Mouse (Mus musculus): ENCODE measurements around the gene Arsb. TPM values are rescaled to one million over a fixed set of nuclear protein-coding genes. Genes with fewer than 3 reads are reported as not detected.
A peak's percentile ranks its signal among the peaks of the same experiment; 100 is the strongest.

The Arsb gene
- total RNA-seq, 2 experiments from 2014 or later = 7.9 to 28.5 TPM

GRCm38 (mm10) chr13:93912326-93912915 lies 141.0 kb downstream of the Arsb start:
- no peak for ATAC-seq (replicated peaks; ENCODE audit: low FRiP score, poor library complexity, severe bottlenecking)

GRCm38 (mm10) chr13:93914206-93914605 lies 142.8 kb downstream of the Arsb start:
- no peak for ATAC-seq (replicated peaks; ENCODE audit: low FRiP score, poor library complexity, severe bottlenecking)

GRCm38 (mm10) chr13:93915641-93916570 lies 144.5 kb downstream of the Arsb start:
- ATAC-seq (replicated peaks; ENCODE audit: low FRiP score, poor library complexity, severe bottlenecking) = no peak

- no peak for ATAC-seq (replicated peaks; ENCODE audit: low FRiP score, poor library complexity, severe bottlenecking)
These were observed 148.1 kb downstream of the Arsb start for GRCm38 (mm10) chr13:93919536-93919935.

GRCm38 (mm10) chr13:93920080-93920785 lies 148.8 kb downstream of the Arsb start:
- ATAC-seq (replicated peaks; ENCODE audit: low FRiP score, poor library complexity, severe bottlenecking) = no peak

GRCm38 (mm10) chr13:93920786-93921300 lies 149.4 kb downstream of the Arsb start:
- ATAC-seq (replicated peaks; ENCODE audit: low FRiP score, poor library complexity, severe bottlenecking) = no peak

- no peak for ATAC-seq (replicated peaks; ENCODE audit: low FRiP score, poor library complexity, severe bottlenecking)
These were observed 150.6 kb downstream of the Arsb start for GRCm38 (mm10) chr13:93921831-93922565.

- ATAC-seq (replicated peaks; ENCODE audit: low FRiP score, poor library complexity, severe bottlenecking) = no peak
These were observed 151.1 kb downstream of the Arsb start for GRCm38 (mm10) chr13:93922566-93922910.

- no peak for ATAC-seq (replicated peaks; ENCODE audit: low FRiP score, poor library complexity, severe bottlenecking)
These were observed 153.5 kb downstream of the Arsb start for GRCm38 (mm10) chr13:93924735-93925432.

- ATAC-seq (replicated peaks; ENCODE audit: low FRiP score, poor library complexity, severe bottlenecking) = no peak
These were observed 159.3 kb downstream of the Arsb start for GRCm38 (mm10) chr13:93930561-93931340.

GRCm38 (mm10) chr13:93936455-93936854 lies 165.0 kb downstream of the Arsb start:
- ATAC-seq (replicated peaks; ENCODE audit: low FRiP score, poor library complexity, severe bottlenecking) = no peak

- no peak for ATAC-seq (replicated peaks; ENCODE audit: low FRiP score, poor library complexity, severe bottlenecking)
These were observed 166.7 kb downstream of the Arsb start for GRCm38 (mm10) chr13:93938118-93938517.

GRCm38 (mm10) chr13:93939363-93940127 lies 168.1 kb downstream of the Arsb start:
- peak; percentile 65; the same call in 1 of the 2 replicates for ATAC-seq (replicated peaks; ENCODE audit: low FRiP score, poor library complexity, severe bottlenecking)

- ATAC-seq (replicated peaks; ENCODE audit: low FRiP score, poor library complexity, severe bottlenecking) = no peak
These were observed 169.5 kb downstream of the Arsb start for GRCm38 (mm10) chr13:93940742-93941531.

- no peak for ATAC-seq (replicated peaks; ENCODE audit: low FRiP score, poor library complexity, severe bottlenecking)
These were observed 179.6 kb downstream of the Arsb start for GRCm38 (mm10) chr13:93950996-93951395.

GRCm38 (mm10) chr13:93951555-93951954 lies 180.1 kb downstream of the Arsb start:
- no peak for ATAC-seq (replicated peaks; ENCODE audit: low FRiP score, poor library complexity, severe bottlenecking)

GRCm38 (mm10) chr13:93952466-93952865 lies 181.0 kb downstream of the Arsb start:
- no peak for ATAC-seq (replicated peaks; ENCODE audit: low FRiP score, poor library complexity, severe bottlenecking)

All from erythroid progenitor cell, adult 5-6 weeks (primary cell).